Mouse (Mus musculus) neural tube, embryonic 14.5 days (tissue): ENCODE data around the gene Cyb561d2. TPM values are rescaled to one million over a fixed set of nuclear protein-coding genes. Genes with fewer than 3 reads are reported as not detected.

Experiments
- ATAC-seq: fragments of 200-750 bp; cut with Nextera tagmentation; 2 replicates; pipeline ENCODE4 v1.8.0; 2017; ENCODE audit warnings: low read depth, mild to moderate bottlenecking, moderate TSS enrichment, moderate library complexity
- H3K27ac ChIP-seq: fragments of 300-500 bp; sonication (generic); 2 replicates; pipeline ENCODE4 v1.5.1; 2014; ENCODE audit warnings: low read depth, mild to moderate bottlenecking, control low read depth, low read length, moderate library complexity, mixed read lengths
- H3K27me3 ChIP-seq: fragments of 300-500 bp; sonication (generic); 2 replicates; pipeline ENCODE4 v1.6.1; 2014; ENCODE audit warnings: low read length; ENCODE audit not compliant: control insufficient read depth, insufficient read depth
- H3K36me3 ChIP-seq: fragments of 300-500 bp; sonication (generic); 2 replicates; pipeline ENCODE4 v1.6.1; 2014; ENCODE audit warnings: low read length, mixed read lengths; ENCODE audit not compliant: control insufficient read depth, insufficient read depth
- H3K4me1 ChIP-seq: fragments of 300-500 bp; sonication (generic); 2 replicates; pipeline ENCODE4 v1.6.1; 2014; ENCODE audit warnings: low read length; ENCODE audit not compliant: control insufficient read depth, insufficient read depth
- H3K4me2 ChIP-seq: fragments of 300-500 bp; sonication (generic); 2 replicates; pipeline ENCODE4 v1.6.1; 2014; ENCODE audit warnings: mild to moderate bottlenecking, low read depth, low read length, control low read depth
- H3K4me3 ChIP-seq: fragments of 300-500 bp; sonication (generic); 2 replicates; pipeline ENCODE4 v1.5.1; 2014; ENCODE audit warnings: low read depth, low read length, control low read depth, mixed read lengths
- H3K9ac ChIP-seq: fragments of 300-500 bp; sonication (generic); replicated peaks from 2 replicates; pipeline ENCODE4 v1.6.1; 2014; ENCODE audit warnings: low read depth, mild to moderate bottlenecking, control low read depth, low read length, mixed read lengths
- H3K9me3 ChIP-seq: fragments of 300-500 bp; sonication (generic); 2 replicates; pipeline ENCODE4 v1.6.1; 2016; ENCODE audit warnings: low read length; ENCODE audit not compliant: control insufficient read depth
- WGBS: fragments of 180-500 bp; shearing (Covaris S2); extraction: QIAGEN DNeasy Blood & Tissue Kit; methylation state at CpG from one replicate; pipeline ENCODE4 v1.1.7; 2014; 5-methylcytosine and 5-hydroxymethylcytosine counted together
- polyA plus RNA-seq: library from polyadenylated mRNA; unstranded; fragments of >200 nt; fragmentation: Nextera tagmentation; extraction: Ambion mirVana; gene quantifications from 2 replicates; pipeline ENCODE4 v1.2.1, GENCODE M21; 2014

The Cyb561d2 gene
- polyA plus RNA-seq, 1 experiment from 2014 or later = 42.2 TPM

- H3K9me3 ChIP-seq = no peaks in the 10 kb centered on the region
- no peak overlapping the region for H3K4me2 ChIP-seq
- no peaks in the 10 kb centered on the region for H3K27me3 ChIP-seq
- H3K4me3 ChIP-seq = no peak overlapping the region
- peaks cover 18% of the 10 kb centered on the region for H3K4me1 ChIP-seq
- no peak overlapping the region for H3K9ac ChIP-seq
- 93% methylated on average over 7 of the region's 7 CpGs for WGBS
- no peak overlapping the region for H3K27ac ChIP-seq
- no peak for ATAC-seq
- H3K36me3 ChIP-seq = peaks cover 7% of the 10 kb centered on the region; the same call in 1 of the 2 replicates
These were observed 40.6 kb upstream of the Cyb561d2 start for GRCm38 (mm10) chr9:107582509-107583062.

- WGBS = 88% methylated on average over 4 of the region's 4 CpGs
- Histone ChIP-seq H3K27ac (no peak overlapping the region), H3K36me3 (peaks cover 7% of the 10 kb centered on the region; the same call in 1 of the 2 replicates), H3K4me2 (peak overlapping the region; percentile 93), H3K9ac (peak overlapping the region; percentile 67; the same call in 1 of the 2 replicates), H3K27me3 (no peaks in the 10 kb centered on the region), H3K4me1 (peaks cover 18% of the 10 kb centered on the region), H3K9me3 (no peaks in the 10 kb centered on the region), H3K4me3 (peak overlapping the region; percentile 43; the same call in 1 of the 2 replicates)
- ATAC-seq = no peak
These were observed 39.6 kb upstream of the Cyb561d2 start for GRCm38 (mm10) chr9:107581584-107581983.

DNA sequence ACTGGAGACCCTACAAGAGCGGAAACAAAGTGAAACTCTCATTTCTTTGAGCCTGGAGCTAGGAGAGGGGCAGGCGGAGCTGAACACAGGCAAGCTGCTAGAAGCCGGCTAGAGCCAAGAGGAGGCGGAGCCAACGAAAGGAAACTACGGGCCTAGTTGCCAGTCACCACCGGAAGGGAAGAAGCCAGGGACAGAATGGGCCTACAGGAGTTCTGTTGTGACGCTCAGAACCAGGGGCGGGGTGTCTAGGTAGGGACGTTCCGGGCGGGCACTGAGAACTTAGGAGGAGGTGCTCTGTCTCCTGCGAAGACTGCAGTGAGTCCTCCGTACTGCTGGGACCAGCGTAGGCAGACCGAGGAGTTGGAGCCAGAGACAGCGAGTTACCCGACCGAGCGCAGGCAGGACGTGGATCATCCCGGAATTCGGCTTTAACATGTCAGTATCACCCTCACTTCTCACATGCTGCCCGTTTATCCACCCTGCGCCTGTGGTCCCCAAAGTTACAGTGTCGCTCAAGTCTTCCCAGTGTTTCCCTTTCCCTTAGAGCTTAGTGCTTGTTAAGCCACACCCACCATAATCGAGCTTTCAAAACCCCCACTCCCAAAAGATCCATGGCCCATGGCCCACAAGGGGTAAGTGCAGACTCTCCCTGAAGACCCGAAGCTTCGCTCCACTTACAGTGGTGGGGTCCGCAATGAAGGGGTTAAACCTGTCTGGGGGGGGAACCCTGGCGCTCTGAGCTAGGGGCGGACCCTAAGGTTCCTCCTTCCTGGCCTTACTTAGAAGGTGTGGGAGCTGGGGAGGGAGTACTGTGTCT lies 38.7 kb upstream of the Cyb561d2 start, which contains the start of gene Hyal3:
Gene Hyal3 (plus strand): TSS at position 318 of the 817 bp plus-strand sequence.
- Histone ChIP-seq H3K4me2 (peak within 1 kb of the TSS; percentile 93), H3K9me3 (no peaks in the 10 kb centered on the region), H3K27ac (peak within 1 kb of the TSS; percentile 61), H3K4me3 (peak within 1 kb of the TSS; percentile 43), H3K9ac (peak within 1 kb of the TSS; percentile 67), H3K36me3 (peaks cover 7% of the 10 kb centered on the region; the same call in 1 of the 2 replicates), H3K4me1 (peaks cover 18% of the 10 kb centered on the region), H3K27me3 (no peaks in the 10 kb centered on the region)
- WGBS = under 1% methylated on average over 32 of the region's 32 CpGs
- peak; percentile 65 for ATAC-seq

GRCm38 (mm10) chr9:107579023-107579900 lies 37.3 kb upstream of the Cyb561d2 start:
- Histone ChIP-seq H3K27me3 (no peaks in the 10 kb centered on the region), H3K36me3 (peaks cover 10% of the 10 kb centered on the region; the same call in 1 of the 2 replicates), H3K27ac (0 out of 2 replicates have a peak overlapping the region, but pooled peaks have one; percentile 61), H3K9me3 (no peaks in the 10 kb centered on the region), H3K9ac (0 out of 2 replicates have a peak overlapping the region, but pooled peaks have one; percentile 16), H3K4me3 (no peak overlapping the region), H3K4me1 (peaks cover 18% of the 10 kb centered on the region), H3K4me2 (no peak overlapping the region)
- ATAC-seq = no peak
- WGBS = 90% methylated on average over 14 of the region's 14 CpGs

GRCm38 (mm10) chr9:107578587-107578986 lies 36.6 kb upstream of the Cyb561d2 start, which contains the start of gene Naa80:
Gene Naa80, plus strand, starts transcription at chr9:107578887.
- Histone ChIP-seq H3K4me1 (peaks cover 18% of the 10 kb centered on the region), H3K9me3 (no peaks in the 10 kb centered on the region), H3K36me3 (peaks cover 9% of the 10 kb centered on the region; the same call in 1 of the 2 replicates), H3K27me3 (no peaks in the 10 kb centered on the region), H3K9ac (0 out of 2 replicates have a peak within 1 kb of the TSS, but pooled peaks have one; percentile 16), H3K27ac (0 out of 2 replicates have a peak within 1 kb of the TSS, but pooled peaks have one; percentile 61), H3K4me3 (no peak within 1 kb of the TSS), H3K4me2 (no peak within 1 kb of the TSS)
- WGBS = 73% methylated on average over 3 of the region's 3 CpGs
- no peak for ATAC-seq

GRCm38 (mm10) chr9:107577871-107578270 lies 35.9 kb upstream of the Cyb561d2 start:
- ATAC-seq = no peak
- H3K4me1 ChIP-seq = peaks cover 18% of the 10 kb centered on the region
- H3K27ac ChIP-seq = no peak overlapping the region
- no peak overlapping the region for H3K4me3 ChIP-seq
- H3K27me3 ChIP-seq = no peaks in the 10 kb centered on the region
- peaks cover 4% of the 10 kb centered on the region; the same call in 1 of the 2 replicates for H3K36me3 ChIP-seq
- H3K9me3 ChIP-seq = no peaks in the 10 kb centered on the region
- 94% methylated on average over 10 of the region's 10 CpGs for WGBS
- H3K9ac ChIP-seq = no peak overlapping the region
- no peak overlapping the region for H3K4me2 ChIP-seq

DNA sequence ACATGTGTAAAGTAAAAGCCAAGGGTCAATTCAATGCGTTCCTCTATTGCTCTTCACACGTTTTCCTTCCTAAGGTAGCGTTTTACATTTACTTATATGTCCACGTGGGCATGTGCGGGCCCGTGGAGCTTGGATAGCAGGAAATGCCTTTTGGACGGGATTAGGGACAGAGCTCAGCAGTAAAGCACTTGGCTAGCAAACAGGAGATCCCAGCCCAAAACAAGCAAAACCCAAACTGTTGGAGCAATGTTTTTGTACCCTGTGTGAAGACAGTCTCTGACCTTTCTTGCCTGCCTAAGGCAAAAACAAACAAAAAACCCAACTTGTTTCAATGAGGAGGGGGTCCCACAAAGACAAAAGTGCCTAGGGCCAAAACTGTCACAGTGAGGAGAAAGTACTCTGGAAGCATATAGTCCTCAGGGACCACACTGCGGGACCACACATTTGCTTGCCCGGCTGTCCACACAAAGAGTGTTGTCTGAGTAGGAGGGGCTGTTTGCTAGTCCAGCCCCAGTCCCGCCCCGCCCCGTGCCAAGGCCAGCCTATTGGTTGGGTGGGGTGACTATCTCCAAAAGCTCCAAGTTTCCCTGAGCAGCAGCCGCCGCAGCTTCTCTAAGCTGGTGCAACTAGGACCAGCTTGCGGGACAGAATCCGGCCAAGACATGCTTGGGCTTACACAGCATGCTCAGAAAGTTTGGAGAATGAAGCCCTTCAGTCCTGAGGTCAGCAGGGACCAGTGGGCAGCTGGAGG lies 34.5 kb upstream of the Cyb561d2 start, which contains the start of gene Hyal1:
Gene Hyal1 (plus strand): TSS at position 571 of the 751 bp plus-strand sequence.
- Histone ChIP-seq H3K27ac (no peak within 1 kb of the TSS), H3K9me3 (no peaks in the 10 kb centered on the region), H3K4me2 (peak within 1 kb of the TSS; percentile 32), H3K4me1 (peaks cover 15% of the 10 kb centered on the region), H3K36me3 (peaks cover 16% of the 10 kb centered on the region), H3K27me3 (no peaks in the 10 kb centered on the region), H3K4me3 (0 out of 2 replicates have a peak within 1 kb of the TSS, but pooled peaks have one; percentile 8), H3K9ac (no peak within 1 kb of the TSS)
- WGBS = 26% methylated on average over 16 of the region's 16 CpGs
- peak; percentile 50; the same call in 1 of the 2 replicates for ATAC-seq
